Comparison of ENCODE assay signal across 17 mouse cellular contexts in genomic region chr15:89494970-89495369, GRCm38 (mm10). TPM values are rescaled to one million over a fixed set of nuclear protein-coding genes. Genes with fewer than 3 reads are reported as not detected.
A peak's percentile ranks its signal among the peaks of the same experiment; 100 is the strongest.
DNase-seq lines count a peak whose midpoint lies in the region; ATAC-seq and TF ChIP-seq lines count a peak whose summit lies in the region.
"Had no signal": no experiment of that assay in that cellular context is flagged by ENCODE, and none has a peak within 500 bp of the region (broad histone marks: within the 10 kb centered on the region; RNA-seq: fewer than 3 reads in every experiment).

No protein-coding gene starts in this region.

- WGBS in kidney, adult 2 months = 78% methylated on average over 4 of the region's 4 CpGs
- WGBS in neural tube, embryonic 15.5 days = 80% methylated on average over 4 of the region's 4 CpGs

- no peak overlapping the region for H3K4me3 ChIP-seq in kidney, adult 2 months (ENCODE audit: insufficient read depth, low read depth, low read length)
- H3K4me3 ChIP-seq in neural tube, embryonic 15.5 days (replicated peaks) = no peak overlapping the region
- H3K4me3 ChIP-seq: forebrain, embryonic 10.5 days; heart, embryonic 12.5 days; liver, embryonic 13.5 days had no signal

- ATAC-seq in neural tube, embryonic 15.5 days (ENCODE audit: low FRiP score) = no peak
- no peak for ATAC-seq in monocyte, adult 5-6 weeks (replicated peaks; ENCODE audit: insufficient number of reproducible peaks, low FRiP score, low TSS enrichment, poor library complexity, severe bottlenecking)
- ATAC-seq: hindbrain, embryonic 16.5 days; Patski had no signal

- no peak for DNase-seq in kidney, adult 2 months
- DNase-seq in kidney, postnatal 25 days = no peak
- peak; percentile 8 for DNase-seq in thymus, postnatal 0 days (ENCODE audit: low spot score)
- no peak for DNase-seq in thymus, postnatal 14 days
- peak; percentile 66 for DNase-seq in R1 (ENCODE audit: low read depth, low spot score)
- DNase-seq: adrenal gland, postnatal 14 days; cerebellum, adult 18-20 months; kidney, postnatal 10 days; liver, embryonic 13.5 days; thymus, postnatal 36 days had no signal

- H3K27ac ChIP-seq in kidney, adult 2 months (ENCODE audit: insufficient read depth, low read depth, low read length) = no peak overlapping the region
- no peak overlapping the region for H3K27ac ChIP-seq in neural tube, embryonic 15.5 days (replicated peaks)
- H3K27ac ChIP-seq: forebrain, embryonic 10.5 days; liver, embryonic 13.5 days had no signal

- TF ChIP-seq POLR2A in kidney, adult 2 months (IDR thresholded peaks at IDR 0.05; ENCODE audit: low read depth, low read length) = no peak

- H3K4me2 ChIP-seq in neural tube, embryonic 15.5 days = no peak overlapping the region
- H3K4me2 ChIP-seq: heart, embryonic 12.5 days; liver, embryonic 13.5 days had no signal

- H3K27me3 ChIP-seq in kidney, adult 2 months (replicated peaks; ENCODE audit: control insufficient read depth, insufficient read depth, low read length) = no peaks in the 10 kb centered on the region; the same call in none of the 2 replicates
- peaks cover 8% of the 10 kb centered on the region; the same call in 1 of the 2 replicates for H3K27me3 ChIP-seq in neural tube, embryonic 15.5 days (replicated peaks)

- no peaks in the 10 kb centered on the region for H3K4me1 ChIP-seq in kidney, adult 2 months (ENCODE audit: control insufficient read depth, insufficient read depth, low read length)
- peaks cover 22% of the 10 kb centered on the region for H3K4me1 ChIP-seq in neural tube, embryonic 15.5 days

- no peaks in the 10 kb centered on the region for H3K36me3 ChIP-seq in kidney, adult 2 months (ENCODE audit: control insufficient read depth, insufficient read depth, low read length)
- no peaks in the 10 kb centered on the region for H3K36me3 ChIP-seq in neural tube, embryonic 15.5 days
- H3K36me3 ChIP-seq: forebrain, embryonic 10.5 days; heart, embryonic 12.5 days; liver, embryonic 13.5 days had no signal

- TF ChIP-seq CTCF in kidney, adult 2 months (conservative IDR thresholded peaks at IDR 0.05; ENCODE audit: insufficient read depth, insufficient read length, low read depth, low read length) = peak; percentile 48

- H3K9ac ChIP-seq in neural tube, embryonic 15.5 days (replicated peaks) = no peak overlapping the region
- H3K9ac ChIP-seq: heart, embryonic 12.5 days; liver, embryonic 13.5 days had no signal

- H3K9me3 ChIP-seq in neural tube, embryonic 15.5 days (replicated peaks) = no peaks in the 10 kb centered on the region
- H3K9me3 ChIP-seq: heart, embryonic 12.5 days; liver, embryonic 13.5 days had no signal

RNA-seq across cellular contexts. Expression of gene Shank3, which starts 4.5 kb away (rescaled TPM):
- 18.0 and 19.5 TPM in 2 replicates for polyA plus RNA-seq in kidney, adult 2 months (2012; rRNA removed)
- polyA plus RNA-seq in thymus, postnatal 0 days (2015; fragmentation: Nextera tagmentation; extraction: Ambion mirVana) = 0.23 and 0.39 TPM in 2 replicates
- 8.9 and 9.5 TPM in 2 replicates for polyA plus RNA-seq in neural tube, embryonic 15.5 days (2015; fragmentation: Nextera tagmentation; extraction: Ambion mirVana)
- not detected in 3 replicates for total RNA-seq in monocyte, adult 5-6 weeks (2017)

RNA-seq across cellular contexts. Expression of gene Arsa, which starts 17.7 kb away (rescaled TPM):
- 26.0 and 30.0 TPM in 2 replicates for polyA plus RNA-seq in kidney, adult 2 months (2012; rRNA removed)
- 9.0 and 9.4 TPM in 2 replicates for polyA plus RNA-seq in thymus, postnatal 0 days (2015; fragmentation: Nextera tagmentation; extraction: Ambion mirVana)
- polyA plus RNA-seq in neural tube, embryonic 15.5 days (2015; fragmentation: Nextera tagmentation; extraction: Ambion mirVana) = 27.4 and 29.2 TPM in 2 replicates
- 11.2 to 12.6 TPM (median 11.7 TPM) in 3 replicates for total RNA-seq in monocyte, adult 5-6 weeks (2017)

RNA-seq across cellular contexts. Expression of gene Mapk8ip2, which starts 41.3 kb away (rescaled TPM):
- polyA plus RNA-seq in kidney, adult 2 months (2012; rRNA removed) = 0.29 and 0.59 TPM in 2 replicates
- 0.08 TPM in 1 of 2 replicates, not detected in the other for polyA plus RNA-seq in thymus, postnatal 0 days (2015; fragmentation: Nextera tagmentation; extraction: Ambion mirVana)
- polyA plus RNA-seq in neural tube, embryonic 15.5 days (2015; fragmentation: Nextera tagmentation; extraction: Ambion mirVana) = 73.0 and 85.4 TPM in 2 replicates
- not detected in 3 replicates for total RNA-seq in monocyte, adult 5-6 weeks (2017)
- total RNA-seq: megakaryocyte-erythroid progenitor cell, adult 5-6 weeks had no signal

Comparison
In these comparisons a context has a peak if more than half of its experiments do, and no peak if none do; other contexts are left out.
1. DNase-seq: peak in thymus, postnatal 0 days (single experiment) and R1 (single experiment); none in kidney, adult 2 months (single experiment), kidney, postnatal 25 days (0 of 2) and thymus, postnatal 14 days (single experiment).
2. RNA of gene Mapk8ip2, which starts 41.3 kb away (polyA plus RNA-seq): 73.0 to 85.4 TPM in neural tube, embryonic 15.5 days; 0.29 to 0.59 TPM in kidney, adult 2 months and 0.08 TPM in thymus, postnatal 0 days; every median in the first group is over 10 times any median in the second.